Mouse (Mus musculus) bone marrow macrophage, adult 2 months (primary cell): Measurements from ENCODE around the gene Fbxw27.
"Not testable (repeated sequence)": the region's sequence is repeated elsewhere in the genome, so short reads cannot be mapped to it uniquely, and the experiment has no call there.

Experiments
- CTCF ChIP-seq: IDR thresholded peaks from 2 replicates; pipeline ENCODE4 v1.5.1; 2012; ENCODE audit warnings: low read depth, mild to moderate bottlenecking, low read length, moderate library complexity
- POLR2A ChIP-seq: IDR thresholded peaks from 2 replicates; pipeline ENCODE4 v1.6.1; 2012; ENCODE audit warnings: mild to moderate bottlenecking, low read depth, low read length, borderline replicate concordance

DNA sequence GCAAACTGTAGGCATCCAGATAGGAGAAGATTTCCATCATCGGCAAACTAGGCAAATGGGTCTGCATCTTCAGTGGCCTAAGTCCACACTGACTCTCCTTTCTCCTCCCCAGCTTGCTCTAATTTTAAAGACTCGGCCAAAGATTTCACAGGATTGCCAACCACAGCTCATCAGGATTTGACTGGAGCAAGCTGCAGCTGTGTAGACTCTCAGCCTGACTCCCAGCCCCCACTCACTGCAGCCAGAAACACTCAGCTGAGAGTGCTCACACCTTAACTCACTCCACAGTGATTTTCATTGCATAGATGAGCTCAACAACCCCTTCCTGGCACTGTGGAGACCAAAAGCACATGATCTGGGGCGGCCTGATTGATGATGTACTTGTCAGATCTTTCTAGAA is 44.5 kb downstream of the Fbxw27 start, which contains the start of gene Fbxw26:
- TF ChIP-seq CTCF, POLR2A: not testable (repeated sequence)
